ENCODE assay signal across 1 mouse cellular context in the genomic region with DNA sequence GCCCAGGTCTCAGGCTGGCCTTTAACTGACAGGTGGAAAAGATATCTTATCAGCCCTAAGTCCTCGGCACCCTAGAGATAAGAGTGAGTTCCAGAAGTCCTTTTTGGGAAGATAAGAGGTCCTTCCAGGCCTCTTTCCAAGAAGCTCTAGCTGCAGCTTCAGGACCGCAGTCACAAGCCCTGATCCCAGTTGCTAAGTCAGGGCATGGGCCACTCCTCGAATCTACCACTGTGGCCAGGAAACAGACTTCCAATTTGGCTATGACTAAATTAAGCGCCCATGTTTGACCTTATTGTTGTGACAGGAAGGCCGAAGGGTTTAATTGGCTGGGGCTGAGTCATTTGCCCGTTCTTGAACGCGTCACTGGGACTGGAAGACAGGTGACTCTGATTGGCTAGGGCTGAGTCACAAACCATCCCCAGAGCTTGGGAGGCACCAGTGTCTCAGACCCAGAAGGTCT.
TF ChIP-seq lines count a peak whose summit lies in the region.

No protein-coding gene starts in this region.

TF ChIP-seq in MEL, 35 proteins besides CTCF, POLR2A, EP300 and RAD21:
- TF ChIP-seq ZNF384 (IDR thresholded peaks at IDR 0.05; ENCODE audit: low read depth, low read length) = no peak
- TF ChIP-seq SMC3 (IDR thresholded peaks at IDR 0.05; ENCODE audit: low read depth, low read length) = no peak
- peak; percentile 69 for TF ChIP-seq GATA1 (IDR thresholded peaks at IDR 0.05; ENCODE audit: low read depth, low read length)
- TF ChIP-seq TCF12 (IDR thresholded peaks at IDR 0.05; ENCODE audit: low read depth, low read length) = peak; percentile 55; the same call in 1 of the 2 replicates
